Mouse (Mus musculus) lung, postnatal 0 days (tissue): ENCODE results near the gene Scfd2.
A peak's percentile ranks its signal among the peaks of the same experiment; 100 is the strongest.

Experiments used
- CTCF ChIP-seq: IDR thresholded peaks from 2 replicates; pipeline ENCODE4 v1.5.1; 2016; ENCODE audit warnings: antibody characterized with exemption, mild to moderate bottlenecking
- EP300 ChIP-seq: IDR thresholded peaks from 2 replicates; pipeline ENCODE4 v1.6.1; 2016; ENCODE audit warnings: antibody characterized with exemption, mild to moderate bottlenecking, control low read depth

DNA sequence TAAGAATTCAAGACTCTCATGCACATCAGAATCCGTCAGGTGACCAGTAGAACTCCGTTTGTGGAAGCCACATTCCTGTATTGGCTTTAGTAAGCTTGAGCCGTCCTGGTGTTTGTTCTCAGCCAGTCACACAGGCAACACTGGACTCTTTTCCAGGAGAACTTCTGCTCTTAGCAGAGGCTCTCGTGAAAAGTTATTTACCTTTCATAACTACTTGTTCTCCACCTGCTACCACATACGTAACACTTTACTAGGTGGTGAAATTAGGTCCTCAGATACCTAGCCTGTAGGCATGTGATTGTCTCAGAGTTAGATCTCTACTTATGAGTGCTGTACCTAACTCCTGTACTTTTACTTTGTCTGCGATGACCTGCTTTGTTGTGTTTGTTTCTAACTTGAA, 40.2 kb upstream of the Scfd2 start:
- no peak for TF ChIP-seq CTCF
- peak; percentile 72 for TF ChIP-seq EP300
